Mouse (Mus musculus) limb, embryonic 13.5 days (tissue): ENCODE data around the gene Ptprt. TPM values are rescaled to one million over a fixed set of nuclear protein-coding genes. Genes with fewer than 3 reads are reported as not detected.

ENCODE experiments used
- ATAC-seq: fragments of 200-750 bp; cut with Nextera tagmentation; 2 replicates; pipeline ENCODE4 v1.8.0; 2017; ENCODE audit warnings: low read depth, moderate number of reproducible peaks, moderate TSS enrichment; ENCODE audit not compliant: low FRiP score
- H3K27ac ChIP-seq: fragments of 300-500 bp; sonication (generic); 2 replicates; pipeline ENCODE4 v1.5.1; 2015; ENCODE audit warnings: inconsistent platforms, mild to moderate bottlenecking, moderate library complexity
- H3K27me3 ChIP-seq: fragments of 300-500 bp; sonication (generic); 2 replicates; pipeline ENCODE4 v1.6.1; 2015; ENCODE audit warnings: mild to moderate bottlenecking, inconsistent platforms
- H3K36me3 ChIP-seq: fragments of 300-500 bp; sonication (generic); 2 replicates; pipeline ENCODE4 v1.6.1; 2015; ENCODE audit warnings: inconsistent platforms, mild to moderate bottlenecking, moderate library complexity
- H3K4me1 ChIP-seq: fragments of 300-500 bp; sonication (generic); 2 replicates; pipeline ENCODE4 v1.6.1; 2015; ENCODE audit warnings: inconsistent platforms
- H3K4me2 ChIP-seq: fragments of 300-500 bp; sonication (generic); replicated peaks from 2 replicates; pipeline ENCODE4 v1.6.1; 2015; ENCODE audit warnings: inconsistent platforms, mild to moderate bottlenecking, moderate library complexity
- H3K4me3 ChIP-seq: fragments of 300-500 bp; sonication (generic); 2 replicates; pipeline ENCODE4 v1.5.1; 2015; ENCODE audit warnings: moderate library complexity, mild to moderate bottlenecking, inconsistent platforms
- H3K9ac ChIP-seq: fragments of 300-500 bp; sonication (generic); 2 replicates; pipeline ENCODE4 v1.6.1; 2015; ENCODE audit warnings: mild to moderate bottlenecking, inconsistent platforms
- H3K9me3 ChIP-seq: fragments of 300-500 bp; sonication (generic); 2 replicates; pipeline ENCODE4 v1.6.1; 2016; ENCODE audit warnings: inconsistent platforms
- WGBS: fragments of 180-500 bp; shearing (Covaris S2); methylation state at CpG from one replicate; pipeline ENCODE4 v1.1.7; 2015; 5-methylcytosine and 5-hydroxymethylcytosine counted together
- polyA plus RNA-seq: library from polyadenylated mRNA; unstranded; fragments of >200 nt; fragmentation: Nextera tagmentation; extraction: Ambion mirVana; gene quantifications from 2 replicates; pipeline ENCODE4 v1.2.1, GENCODE M21; 2015

Gene Ptprt
- polyA plus RNA-seq, 1 experiment from 2014 or later, result 2.6 TPM

DNA sequence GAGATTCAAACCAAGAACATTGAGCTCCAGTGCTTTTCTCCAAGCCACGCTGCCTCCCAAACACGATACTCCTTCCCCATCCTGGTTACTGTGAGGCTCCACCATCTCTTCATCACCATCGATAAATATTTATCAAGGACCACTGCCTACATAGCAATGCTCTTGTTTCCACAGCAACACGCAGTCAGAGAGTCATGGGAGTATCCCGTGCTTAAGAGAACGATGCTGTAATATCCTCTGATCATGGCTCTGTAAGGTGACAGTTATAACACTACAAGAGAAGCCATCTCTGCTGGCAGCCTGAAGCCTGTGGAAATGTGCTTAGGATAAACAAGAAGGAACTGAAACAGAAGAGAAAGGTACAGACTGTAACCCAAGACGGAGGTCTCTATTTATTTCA is 3.4 kb downstream of the Ptprt start:
- H3K4me1 ChIP-seq, result peaks cover 29% of the 10 kb centered on the region
- H3K9ac ChIP-seq, result no peak overlapping the region
- no peak overlapping the region for H3K4me3 ChIP-seq
- no peak overlapping the region for H3K27ac ChIP-seq
- no peak overlapping the region for H3K4me2 ChIP-seq
- H3K9me3 ChIP-seq, result no peaks in the 10 kb centered on the region
- H3K27me3 ChIP-seq, result peaks cover 72% of the 10 kb centered on the region
- no peak for ATAC-seq
- WGBS, result 46% methylated on average over 7 of the region's 7 CpGs
- no peaks in the 10 kb centered on the region for H3K36me3 ChIP-seq

DNA sequence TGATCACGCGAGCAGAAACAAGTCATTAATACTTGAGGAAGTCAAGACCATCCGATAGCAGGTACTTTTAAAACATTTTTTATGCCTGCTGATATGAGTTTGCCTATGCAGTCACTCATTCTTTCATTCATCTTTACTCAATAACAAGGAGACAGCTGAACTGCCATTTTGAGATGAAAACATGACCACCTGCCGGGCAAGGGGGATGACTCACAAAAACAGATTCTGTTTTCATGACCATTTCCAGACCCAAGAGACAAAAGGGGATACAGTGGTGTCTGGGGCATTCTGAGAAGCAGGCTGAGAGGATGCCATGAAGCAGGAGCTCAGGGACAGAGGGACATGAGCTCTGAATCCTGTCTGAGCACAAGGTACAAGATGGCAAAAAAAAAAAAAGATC is 6.5 kb downstream of the Ptprt start:
- Histone ChIP-seq H3K9ac (no peak overlapping the region), H3K36me3 (no peaks in the 10 kb centered on the region), H3K4me2 (no peak overlapping the region), H3K4me1 (peaks cover 3% of the 10 kb centered on the region; the same call in 1 of the 2 replicates), H3K27ac (no peak overlapping the region), H3K27me3 (peaks cover 41% of the 10 kb centered on the region), H3K4me3 (no peak overlapping the region), H3K9me3 (no peaks in the 10 kb centered on the region)
- no peak for ATAC-seq
- 88% methylated on average over 4 of the region's 4 CpGs for WGBS

DNA sequence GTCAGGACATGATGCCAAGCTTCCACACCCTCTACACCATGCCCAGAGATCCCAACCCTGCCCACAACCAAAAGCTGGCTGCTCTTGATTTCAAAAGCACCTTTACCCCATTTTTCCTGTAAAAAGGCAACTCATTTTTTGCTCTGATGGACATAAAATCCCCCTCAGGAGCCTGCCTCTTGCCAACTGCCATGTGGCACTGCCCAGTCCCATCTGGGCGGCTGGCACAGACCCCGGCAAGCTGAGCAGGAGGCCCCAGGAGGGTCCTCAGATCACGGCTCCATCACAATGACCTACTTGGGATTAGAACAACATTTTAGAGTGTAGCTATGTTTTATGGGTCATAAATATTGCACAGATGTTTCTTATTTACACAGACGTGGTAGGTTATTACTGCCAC is 22.3 kb downstream of the Ptprt start:
- no peak overlapping the region for H3K4me3 ChIP-seq
- peaks cover 13% of the 10 kb centered on the region for H3K27me3 ChIP-seq
- H3K9me3 ChIP-seq, result no peaks in the 10 kb centered on the region
- peaks cover 32% of the 10 kb centered on the region for H3K4me1 ChIP-seq
- H3K27ac ChIP-seq, result no peak overlapping the region
- 16% methylated on average over 4 of the region's 4 CpGs for WGBS
- H3K4me2 ChIP-seq, result no peak overlapping the region
- peak; percentile 62 for ATAC-seq
- no peak overlapping the region for H3K9ac ChIP-seq
- no peaks in the 10 kb centered on the region for H3K36me3 ChIP-seq

DNA sequence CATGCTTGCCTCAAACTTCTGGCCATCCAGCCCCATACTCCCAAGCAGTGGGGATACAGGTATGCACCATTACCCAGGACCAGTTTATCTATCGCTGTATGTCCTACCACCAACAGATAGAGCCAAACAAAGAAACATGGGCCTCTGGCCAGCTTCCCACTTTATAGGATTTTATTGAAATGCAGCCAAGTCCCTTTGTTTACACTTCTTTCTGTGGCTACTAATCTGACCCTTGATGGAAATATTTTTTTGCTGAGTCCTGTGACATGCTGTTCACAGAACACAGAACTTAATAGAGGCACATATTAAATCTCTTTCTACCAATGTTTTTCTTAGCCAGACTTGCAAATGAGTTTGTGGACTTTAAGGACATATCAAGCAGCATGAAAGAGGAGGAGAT is 23.4 kb downstream of the Ptprt start:
- Histone ChIP-seq H3K4me2 (no peak overlapping the region), H3K9ac (no peak overlapping the region), H3K27me3 (peaks cover 13% of the 10 kb centered on the region), H3K36me3 (no peaks in the 10 kb centered on the region), H3K27ac (no peak overlapping the region), H3K4me3 (no peak overlapping the region), H3K4me1 (peaks cover 32% of the 10 kb centered on the region), H3K9me3 (no peaks in the 10 kb centered on the region)
- WGBS, result 66% methylated on average over 1 of the region's 1 CpGs
- no peak for ATAC-seq

DNA sequence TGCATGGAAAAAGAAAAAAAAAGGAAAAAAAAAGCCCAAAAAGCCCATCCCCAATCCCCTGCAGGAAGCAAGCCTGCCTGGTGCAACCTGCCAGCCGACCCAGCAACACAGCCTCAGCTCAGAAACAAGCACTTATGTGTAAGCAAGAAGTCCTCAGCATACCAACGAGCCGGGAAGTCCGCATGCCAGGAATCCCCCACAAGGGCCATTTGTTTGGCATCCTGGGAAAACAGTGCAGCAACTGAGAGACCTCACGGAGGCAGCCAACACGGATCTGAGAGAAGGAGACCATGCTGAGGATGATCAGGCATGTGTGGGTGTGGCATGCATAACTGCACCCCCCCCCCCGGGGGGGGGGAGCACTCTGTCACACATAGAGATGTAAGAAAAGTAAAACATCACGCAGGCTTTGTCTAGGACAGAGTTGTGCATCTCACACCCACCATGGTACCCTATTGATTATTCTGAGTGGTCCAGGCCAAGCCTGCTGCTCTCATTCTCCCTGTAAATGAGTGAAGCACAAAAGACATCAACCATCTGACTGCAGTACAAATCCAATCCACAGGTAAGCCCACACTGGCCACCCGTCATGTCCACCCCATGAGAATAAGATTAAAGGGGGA is 24.4 kb downstream of the Ptprt start:
- H3K4me3 ChIP-seq, result no peak overlapping the region
- H3K9ac ChIP-seq, result no peak overlapping the region
- WGBS, result 36% methylated on average over 9 of the region's 9 CpGs
- no peak overlapping the region for H3K27ac ChIP-seq
- peaks cover 12% of the 10 kb centered on the region for H3K27me3 ChIP-seq
- ATAC-seq, result 0 out of 2 replicates have a peak, but pooled peaks have one; percentile 13
- no peaks in the 10 kb centered on the region for H3K36me3 ChIP-seq
- H3K9me3 ChIP-seq, result no peaks in the 10 kb centered on the region
- H3K4me1 ChIP-seq, result peaks cover 32% of the 10 kb centered on the region
- no peak overlapping the region for H3K4me2 ChIP-seq

DNA sequence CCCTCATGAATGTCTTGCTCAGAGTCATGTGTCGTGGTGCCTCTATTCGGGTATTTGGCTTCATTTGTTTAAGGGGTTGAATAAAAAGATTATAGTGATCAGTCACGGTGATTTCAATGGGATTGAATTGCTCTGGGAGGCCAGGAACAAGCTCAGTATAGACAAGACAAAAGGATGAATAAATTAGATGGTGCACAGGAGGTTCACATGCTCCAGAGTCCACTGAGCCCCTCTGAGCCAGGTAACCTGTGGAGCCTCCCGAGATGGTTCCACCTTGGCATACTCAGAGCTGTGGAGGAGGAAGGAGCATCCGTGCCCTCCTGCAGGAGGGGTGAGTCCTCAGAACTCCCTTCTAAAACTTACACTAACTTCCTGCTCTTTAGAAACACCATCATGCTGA is 26.0 kb downstream of the Ptprt start:
- no peak overlapping the region for H3K9ac ChIP-seq
- no peak overlapping the region for H3K4me2 ChIP-seq
- peaks cover 32% of the 10 kb centered on the region for H3K4me1 ChIP-seq
- no peaks in the 10 kb centered on the region for H3K9me3 ChIP-seq
- peaks cover 10% of the 10 kb centered on the region for H3K27me3 ChIP-seq
- H3K36me3 ChIP-seq, result no peaks in the 10 kb centered on the region
- 87% methylated on average over 5 of the region's 5 CpGs for WGBS
- no peak overlapping the region for H3K4me3 ChIP-seq
- ATAC-seq, result no peak
- no peak overlapping the region for H3K27ac ChIP-seq

DNA sequence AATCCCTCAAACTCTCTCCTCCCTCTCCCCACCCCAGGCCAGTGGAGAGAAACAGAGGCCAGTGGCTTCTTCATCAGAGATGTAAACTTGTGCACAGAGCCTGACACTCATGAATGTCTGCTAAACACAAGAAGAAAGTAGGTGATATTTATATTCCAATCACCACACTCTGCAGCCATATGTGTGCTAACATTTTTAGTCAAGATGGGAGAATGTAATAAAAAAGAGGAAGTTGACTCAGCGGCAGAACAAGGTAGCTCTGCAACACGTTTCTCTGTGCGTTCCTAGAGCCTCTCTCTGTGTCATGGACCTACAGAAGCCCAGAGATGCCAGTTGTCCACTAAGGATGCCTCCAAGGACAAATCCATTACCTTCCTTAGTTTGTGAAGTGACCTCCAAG is 34.9 kb downstream of the Ptprt start:
- Histone ChIP-seq H3K27ac (no peak overlapping the region), H3K9ac (no peak overlapping the region), H3K4me1 (no peaks in the 10 kb centered on the region), H3K4me3 (no peak overlapping the region), H3K27me3 (no peaks in the 10 kb centered on the region), H3K36me3 (no peaks in the 10 kb centered on the region), H3K9me3 (no peaks in the 10 kb centered on the region), H3K4me2 (no peak overlapping the region)
- WGBS, result 75% methylated on average over 3 of the region's 3 CpGs
- no peak for ATAC-seq

DNA sequence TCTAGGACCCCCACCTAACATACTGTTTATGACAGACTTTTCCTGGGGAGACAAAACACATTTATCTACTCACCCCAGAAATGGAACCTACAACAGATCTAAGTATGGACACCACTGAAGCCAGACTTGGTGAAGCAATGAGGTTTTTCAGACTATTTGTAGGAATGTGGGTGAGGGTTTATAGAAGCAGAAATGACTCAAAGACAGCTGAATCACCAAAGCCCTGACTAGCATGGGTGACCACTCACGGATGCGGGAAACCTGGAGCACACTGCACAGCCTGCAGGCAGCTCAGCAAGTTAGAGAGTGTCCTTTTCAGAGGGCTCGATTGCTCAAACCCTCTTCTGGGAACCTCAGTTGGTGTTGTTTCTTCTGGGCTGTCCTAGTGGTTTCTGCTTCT is 36.2 kb downstream of the Ptprt start:
- no peak overlapping the region for H3K9ac ChIP-seq
- no peak overlapping the region for H3K4me2 ChIP-seq
- 89% methylated on average over 3 of the region's 3 CpGs for WGBS
- no peaks in the 10 kb centered on the region for H3K36me3 ChIP-seq
- no peaks in the 10 kb centered on the region for H3K27me3 ChIP-seq
- no peak overlapping the region for H3K27ac ChIP-seq
- H3K4me1 ChIP-seq, result no peaks in the 10 kb centered on the region
- ATAC-seq, result no peak
- H3K4me3 ChIP-seq, result no peak overlapping the region
- H3K9me3 ChIP-seq, result no peaks in the 10 kb centered on the region

DNA sequence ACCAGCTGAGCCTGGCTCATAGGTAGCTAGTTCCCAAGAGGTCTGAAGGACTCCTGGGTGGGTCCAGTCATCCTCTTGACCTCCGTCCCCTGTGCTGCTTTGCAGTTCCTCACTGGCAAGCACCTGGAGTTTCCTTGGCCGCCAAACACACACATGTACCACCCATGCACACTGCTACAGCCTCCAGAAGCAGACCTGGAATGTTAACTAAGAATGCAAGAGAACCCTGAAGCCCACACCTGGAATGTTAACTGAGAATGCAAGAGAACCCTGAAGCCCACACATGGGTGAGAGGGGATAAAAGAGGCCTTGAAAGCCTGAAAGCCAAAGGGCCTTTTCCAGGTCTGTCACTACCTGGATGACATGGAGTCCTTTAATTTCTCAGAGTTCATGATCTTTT is 46.7 kb downstream of the Ptprt start:
- ATAC-seq, result no peak
- H3K4me1 ChIP-seq, result peaks cover 8% of the 10 kb centered on the region; the same call in 1 of the 2 replicates
- H3K27ac ChIP-seq, result no peak overlapping the region
- no peaks in the 10 kb centered on the region for H3K36me3 ChIP-seq
- no peaks in the 10 kb centered on the region for H3K9me3 ChIP-seq
- no peak overlapping the region for H3K9ac ChIP-seq
- 69% methylated on average over 2 of the region's 2 CpGs for WGBS
- no peaks in the 10 kb centered on the region for H3K27me3 ChIP-seq
- H3K4me3 ChIP-seq, result no peak overlapping the region
- H3K4me2 ChIP-seq, result no peak overlapping the region

DNA sequence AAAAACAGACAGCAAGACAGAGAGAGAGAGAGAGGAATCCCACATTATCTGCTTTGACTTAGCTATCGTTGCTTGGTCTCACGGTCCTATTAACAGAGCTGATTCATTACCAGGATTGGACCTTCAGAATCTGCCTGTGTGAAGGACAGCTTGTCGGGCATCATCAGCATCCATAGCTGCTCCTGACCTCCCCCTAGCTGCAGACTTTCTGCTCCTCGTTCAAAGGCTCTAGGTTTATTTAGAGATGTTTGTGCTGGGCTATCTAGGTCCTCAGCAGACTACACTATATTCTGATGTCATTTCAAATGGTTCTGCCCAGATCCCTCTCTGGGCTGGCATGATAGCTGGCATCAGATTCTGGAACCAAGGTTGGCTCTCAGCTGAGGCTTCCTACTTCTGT is 47.5 kb downstream of the Ptprt start:
- no peaks in the 10 kb centered on the region for H3K9me3 ChIP-seq
- no peak overlapping the region for H3K4me2 ChIP-seq
- H3K9ac ChIP-seq, result no peak overlapping the region
- H3K4me3 ChIP-seq, result no peak overlapping the region
- H3K27ac ChIP-seq, result no peak overlapping the region
- H3K4me1 ChIP-seq, result peaks cover 8% of the 10 kb centered on the region; the same call in 1 of the 2 replicates
- H3K36me3 ChIP-seq, result no peaks in the 10 kb centered on the region
- ATAC-seq, result no peak
- 73% methylated on average over 4 of the region's 4 CpGs for WGBS
- H3K27me3 ChIP-seq, result no peaks in the 10 kb centered on the region

DNA sequence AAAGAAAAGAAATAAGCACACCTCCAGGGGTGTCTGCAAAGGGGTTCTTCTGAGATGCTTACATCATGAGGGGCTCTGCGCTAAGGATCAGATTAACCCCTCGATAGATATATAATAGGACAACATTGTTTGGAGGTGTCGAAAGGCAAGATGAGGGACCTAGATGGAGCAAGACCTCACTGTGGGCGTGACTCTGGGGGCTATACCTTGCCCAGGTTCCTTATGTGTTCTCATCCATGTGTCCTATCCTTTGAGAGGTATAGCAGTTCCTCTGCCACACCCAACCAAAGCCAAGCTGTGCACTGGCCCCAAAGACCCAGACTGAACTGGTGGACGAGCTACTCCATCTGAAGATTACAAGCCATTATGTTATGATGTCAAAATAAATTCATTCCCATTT is 58.2 kb downstream of the Ptprt start:
- H3K36me3 ChIP-seq, result no peaks in the 10 kb centered on the region
- no peak for ATAC-seq
- no peak overlapping the region for H3K4me3 ChIP-seq
- H3K9ac ChIP-seq, result no peak overlapping the region
- H3K4me2 ChIP-seq, result no peak overlapping the region
- H3K4me1 ChIP-seq, result no peaks in the 10 kb centered on the region
- 87% methylated on average over 5 of the region's 5 CpGs for WGBS
- H3K27ac ChIP-seq, result no peak overlapping the region
- no peaks in the 10 kb centered on the region for H3K27me3 ChIP-seq
- H3K9me3 ChIP-seq, result no peaks in the 10 kb centered on the region

DNA sequence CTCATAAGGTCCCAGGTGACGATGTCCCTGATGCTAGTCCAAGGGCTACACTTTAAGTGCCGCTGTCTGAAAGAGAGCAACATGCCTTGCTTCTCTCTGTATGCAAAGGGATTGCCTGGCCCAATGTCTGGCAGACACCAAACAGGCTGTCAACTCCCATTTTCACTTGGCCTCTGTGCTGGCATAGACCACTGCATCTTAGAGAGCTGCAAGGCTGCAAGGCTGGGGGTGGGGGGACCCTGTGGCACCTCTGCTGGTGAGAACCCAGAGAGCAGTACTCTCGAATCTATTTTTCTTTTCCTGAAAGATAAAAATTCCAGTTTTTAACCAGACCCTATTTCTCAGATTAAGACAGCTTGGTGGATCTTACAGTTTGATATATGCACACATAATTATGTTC is 69.6 kb downstream of the Ptprt start:
- 91% methylated on average over 3 of the region's 3 CpGs for WGBS
- no peak for ATAC-seq
- no peak overlapping the region for H3K4me3 ChIP-seq
- H3K27ac ChIP-seq, result no peak overlapping the region
- no peak overlapping the region for H3K4me2 ChIP-seq
- no peaks in the 10 kb centered on the region for H3K36me3 ChIP-seq
- no peaks in the 10 kb centered on the region for H3K4me1 ChIP-seq
- no peaks in the 10 kb centered on the region for H3K9me3 ChIP-seq
- H3K27me3 ChIP-seq, result no peaks in the 10 kb centered on the region
- H3K9ac ChIP-seq, result no peak overlapping the region

DNA sequence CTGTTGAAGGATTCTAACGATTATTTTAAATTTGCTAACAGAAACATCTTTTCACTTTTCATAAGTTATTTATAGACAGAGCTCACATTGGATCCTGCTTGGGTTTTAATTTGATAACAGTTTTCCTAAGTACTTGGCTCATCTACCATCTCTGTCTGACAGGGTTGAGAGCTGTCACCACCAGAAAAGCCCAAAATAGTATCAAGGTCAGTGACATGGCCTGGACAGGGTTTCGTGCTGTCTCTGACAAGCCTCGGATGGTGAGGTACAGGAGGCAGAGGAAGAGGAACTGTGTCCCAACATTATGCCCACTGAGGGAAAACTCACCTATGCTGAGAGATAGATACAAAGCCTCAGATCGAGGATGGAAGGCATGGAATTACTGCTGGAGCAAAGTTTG is 79.3 kb downstream of the Ptprt start:
- ATAC-seq, result no peak
- WGBS, result 70% methylated on average over 4 of the region's 4 CpGs

More for the DNA sequence above, 79.3 kb downstream of the Ptprt start:
- H3K4me2 ChIP-seq, result no peak overlapping the region
- peaks cover 7% of the 10 kb centered on the region; the same call in 1 of the 2 replicates for H3K4me1 ChIP-seq
- no peaks in the 10 kb centered on the region for H3K27me3 ChIP-seq
- no peak overlapping the region for H3K9ac ChIP-seq
- H3K4me3 ChIP-seq, result no peak overlapping the region
- no peak overlapping the region for H3K27ac ChIP-seq
- no peaks in the 10 kb centered on the region for H3K36me3 ChIP-seq
- no peaks in the 10 kb centered on the region for H3K9me3 ChIP-seq
